Mouse (Mus musculus) hindbrain, embryonic 15.5 days (tissue): ENCODE measurements at regions not wholly inside any gene's neighbourhood (a gene's known extent, or its start where the extent isn't known, plus 50 kb on each side); places are given as distances from the start of the nearest gene placed in this dataset.
A peak's percentile ranks its signal among the peaks of the same experiment; 100 is the strongest.

Experiments used
- ATAC-seq: fragments of 200-750 bp; cut with Nextera tagmentation; 2 replicates; pipeline ENCODE4 v1.8.0; 2017; ENCODE audit warnings: low read depth, moderate number of reproducible peaks, moderate TSS enrichment; ENCODE audit not compliant: low FRiP score
- H3K27ac ChIP-seq: fragments of 300-500 bp; sonication (generic); replicated peaks from 2 replicates; pipeline ENCODE4 v1.5.1; 2015; ENCODE audit warnings: mild to moderate bottlenecking, inconsistent platforms
- H3K27me3 ChIP-seq: fragments of 300-500 bp; sonication (generic); 2 replicates; pipeline ENCODE4 v1.6.1; 2015; ENCODE audit warnings: control low read depth, inconsistent platforms
- H3K36me3 ChIP-seq: fragments of 300-500 bp; sonication (generic); 2 replicates; pipeline ENCODE4 v1.6.1; 2015; ENCODE audit warnings: control low read depth, inconsistent platforms
- H3K4me1 ChIP-seq: fragments of 300-500 bp; sonication (generic); replicated peaks from 2 replicates; pipeline ENCODE4 v1.6.1; 2015; ENCODE audit warnings: control low read depth, inconsistent platforms
- H3K4me2 ChIP-seq: fragments of 300-500 bp; sonication (generic); 2 replicates; pipeline ENCODE4 v1.6.1; 2015; ENCODE audit warnings: moderate library complexity, mild to moderate bottlenecking, inconsistent platforms
- H3K4me3 ChIP-seq: fragments of 300-500 bp; sonication (generic); 2 replicates; pipeline ENCODE4 v1.5.1; 2015; ENCODE audit warnings: mild to moderate bottlenecking, inconsistent platforms
- H3K9ac ChIP-seq: fragments of 300-500 bp; sonication (generic); 2 replicates; pipeline ENCODE4 v1.6.1; 2015; ENCODE audit warnings: inconsistent platforms
- H3K9me3 ChIP-seq: fragments of 300-500 bp; sonication (generic); 2 replicates; pipeline ENCODE4 v1.6.1; 2016; ENCODE audit warnings: control low read depth, inconsistent platforms
- WGBS: fragments of 180-500 bp; shearing (Covaris S2); methylation state at CpG from one replicate; pipeline ENCODE4 v1.1.7; 2015; 5-methylcytosine and 5-hydroxymethylcytosine counted together

DNA sequence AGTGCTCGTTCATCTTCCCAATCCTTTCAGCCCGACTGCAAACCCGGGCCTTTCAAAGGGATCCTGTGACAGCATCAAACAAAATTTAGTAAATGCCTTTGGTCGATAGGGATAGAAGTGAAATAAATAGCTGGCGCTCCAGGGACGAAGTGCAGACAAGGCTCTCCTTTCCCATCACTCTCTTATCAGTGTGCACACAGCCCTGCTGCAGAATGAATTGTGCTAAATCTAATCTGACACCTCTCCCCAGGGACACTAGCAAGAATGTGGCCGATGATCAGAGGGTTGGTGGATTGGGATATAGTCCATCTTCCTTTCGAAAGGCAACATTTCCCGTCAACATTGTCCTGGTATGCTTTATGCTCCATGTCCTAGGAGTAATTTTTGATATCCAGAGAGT lies 1372.9 kb upstream of the Tenm4 start:
- Histone ChIP-seq H3K4me1 (no peaks in the 10 kb centered on the region), H3K4me2 (no peak overlapping the region), H3K27me3 (no peaks in the 10 kb centered on the region), H3K9me3 (no peaks in the 10 kb centered on the region), H3K9ac (no peak overlapping the region), H3K36me3 (no peaks in the 10 kb centered on the region), H3K4me3 (no peak overlapping the region), H3K27ac (no peak overlapping the region)
- WGBS: 44% methylated on average over 9 of the region's 9 CpGs
- ATAC-seq: 0 out of 2 replicates have a peak, but pooled peaks have one; percentile 30

DNA sequence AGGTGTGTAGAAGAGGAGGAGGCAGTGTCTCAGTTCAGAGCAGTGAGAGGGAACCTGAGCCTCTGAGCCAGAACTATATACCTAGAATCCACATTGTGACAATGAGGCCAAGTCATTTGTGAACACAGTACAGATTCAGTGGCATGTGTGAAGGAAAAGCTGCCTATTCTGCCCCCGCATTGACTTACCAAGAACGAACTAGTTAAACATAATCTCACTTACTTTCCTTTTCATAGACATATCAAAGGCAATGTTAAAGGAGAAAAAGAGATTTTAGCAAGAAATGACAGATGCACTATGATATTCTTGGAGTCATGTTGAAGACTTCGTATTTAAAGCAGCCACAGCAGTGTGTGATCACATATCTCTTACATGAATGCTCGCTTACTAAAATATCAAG lies 1329.8 kb upstream of the Tenm4 start:
- no peak overlapping the region for H3K9ac ChIP-seq
- 92% methylated on average over 4 of the region's 4 CpGs for WGBS
- H3K4me2 ChIP-seq: no peak overlapping the region
- no peaks in the 10 kb centered on the region for H3K36me3 ChIP-seq
- no peaks in the 10 kb centered on the region for H3K9me3 ChIP-seq
- H3K27ac ChIP-seq: no peak overlapping the region
- no peak overlapping the region for H3K4me3 ChIP-seq
- no peaks in the 10 kb centered on the region for H3K27me3 ChIP-seq
- H3K4me1 ChIP-seq: no peaks in the 10 kb centered on the region
- ATAC-seq: no peak

DNA sequence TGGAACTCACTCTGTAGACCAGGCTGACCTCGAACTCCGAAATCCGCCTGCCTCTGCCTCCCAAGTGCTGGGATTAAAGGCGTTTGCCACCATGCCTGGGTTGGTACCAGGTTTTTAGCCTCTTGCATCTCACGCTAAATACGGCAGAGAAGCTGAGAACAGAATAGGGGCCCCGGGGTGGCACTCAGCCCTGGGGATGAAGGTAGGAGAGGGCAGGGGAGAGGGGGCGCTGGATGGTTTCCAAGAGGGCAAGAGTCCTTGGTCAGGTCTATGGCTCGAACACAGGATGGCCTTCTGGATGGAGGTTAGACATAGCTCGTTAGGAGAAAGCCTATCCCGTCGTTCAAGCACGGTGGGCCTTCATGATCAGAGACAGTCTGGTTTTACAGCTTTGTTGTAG lies 1319.7 kb upstream of the Tenm4 start:
- no peak overlapping the region for H3K9ac ChIP-seq
- H3K9me3 ChIP-seq: no peaks in the 10 kb centered on the region
- no peaks in the 10 kb centered on the region for H3K36me3 ChIP-seq
- no peak for ATAC-seq
- no peaks in the 10 kb centered on the region for H3K27me3 ChIP-seq
- H3K4me3 ChIP-seq: no peak overlapping the region
- no peak overlapping the region for H3K27ac ChIP-seq
- H3K4me2 ChIP-seq: no peak overlapping the region
- no peaks in the 10 kb centered on the region for H3K4me1 ChIP-seq
- WGBS: 95% methylated on average over 13 of the region's 13 CpGs

DNA sequence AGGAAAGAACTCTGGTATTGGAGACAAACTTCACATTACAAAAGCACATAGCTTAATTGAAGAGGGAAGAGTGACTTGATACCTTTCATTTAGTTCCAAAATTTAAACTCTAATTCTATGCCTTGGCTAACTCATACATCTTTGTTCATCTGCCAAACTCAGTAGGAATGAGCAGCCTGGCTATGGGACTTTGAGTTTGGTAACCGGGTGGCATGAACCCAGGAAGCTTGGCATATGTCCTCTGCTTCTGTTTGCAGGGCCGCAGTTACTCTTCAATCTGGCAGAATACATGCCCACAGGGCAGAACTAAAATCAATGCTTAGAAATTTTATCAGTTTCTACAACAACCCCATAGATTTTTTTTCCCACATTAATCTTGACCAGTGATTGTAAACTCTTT lies 1314.4 kb upstream of the Tenm4 start:
- no peak overlapping the region for H3K27ac ChIP-seq
- no peak overlapping the region for H3K9ac ChIP-seq
- H3K4me1 ChIP-seq: no peaks in the 10 kb centered on the region
- H3K36me3 ChIP-seq: no peaks in the 10 kb centered on the region
- H3K27me3 ChIP-seq: no peaks in the 10 kb centered on the region
- no peak for ATAC-seq
- H3K4me3 ChIP-seq: no peak overlapping the region
- no peak overlapping the region for H3K4me2 ChIP-seq
- no peaks in the 10 kb centered on the region for H3K9me3 ChIP-seq
- WGBS: 82% methylated on average over 2 of the region's 2 CpGs

DNA sequence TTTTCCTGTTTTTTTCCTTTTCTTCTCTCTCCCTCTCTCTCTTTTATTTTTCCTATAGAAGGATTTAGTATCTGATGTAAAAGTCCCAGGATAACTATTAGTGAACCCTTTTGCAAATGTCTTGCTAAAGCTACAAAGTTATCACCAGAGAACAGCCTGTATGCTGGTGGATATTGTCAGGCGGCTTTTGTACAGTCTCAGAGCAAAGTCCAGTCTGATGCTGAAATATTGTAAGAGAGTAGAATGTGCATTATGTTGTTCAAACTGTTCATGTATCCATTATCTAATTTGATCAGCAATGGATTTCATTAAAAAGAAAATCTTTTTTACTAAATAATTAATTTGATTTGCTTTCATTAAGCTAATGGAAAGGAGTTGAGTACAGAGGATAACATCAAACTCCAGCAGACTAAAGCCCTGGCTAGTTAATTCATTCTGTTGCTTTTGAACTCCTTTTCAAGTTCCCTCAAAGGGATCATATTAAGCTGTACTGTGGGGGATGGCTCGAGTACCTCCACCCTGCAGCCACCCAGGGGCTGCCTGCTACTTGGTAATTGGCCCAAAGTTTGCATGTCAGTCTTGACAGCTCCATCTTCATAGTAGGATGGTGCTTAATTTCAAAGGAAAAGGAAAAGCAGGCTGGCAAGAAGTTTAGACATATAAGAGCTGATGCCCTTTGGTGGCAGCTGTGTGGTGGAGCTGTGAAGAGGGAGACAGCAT lies 1280.2 kb upstream of the Tenm4 start:
- WGBS: 58% methylated on average over 2 of the region's 2 CpGs

DNA sequence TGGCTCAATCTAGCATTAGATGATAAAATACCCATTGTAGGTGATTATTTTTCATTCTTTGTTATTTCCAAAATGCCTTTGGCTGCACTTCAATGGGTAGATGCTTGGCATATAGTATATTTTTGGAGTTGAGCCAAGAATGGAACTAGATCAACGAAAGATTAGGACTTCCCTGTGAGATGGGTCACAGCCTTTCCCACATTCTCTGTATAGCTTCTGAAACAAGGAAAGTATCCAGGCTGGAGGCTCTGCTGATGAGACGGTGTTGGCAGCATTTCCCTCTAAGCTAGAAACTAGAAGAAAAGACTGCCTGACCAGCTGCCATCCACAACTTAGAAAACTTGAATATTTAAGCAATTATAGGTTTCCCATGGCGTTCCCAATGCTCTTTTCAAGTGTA lies 1273.0 kb upstream of the Tenm4 start:
- no peak for ATAC-seq
- Histone ChIP-seq H3K36me3 (no peaks in the 10 kb centered on the region), H3K4me3 (no peak overlapping the region), H3K27ac (no peak overlapping the region), H3K9ac (no peak overlapping the region), H3K27me3 (no peaks in the 10 kb centered on the region), H3K9me3 (no peaks in the 10 kb centered on the region), H3K4me2 (no peak overlapping the region), H3K4me1 (no peaks in the 10 kb centered on the region)
- WGBS: 48% methylated on average over 3 of the region's 3 CpGs

More for the DNA sequence above, 1280.2 kb upstream of the Tenm4 start:
- no peak overlapping the region for H3K4me2 ChIP-seq
- no peak overlapping the region for H3K4me3 ChIP-seq
- no peaks in the 10 kb centered on the region for H3K9me3 ChIP-seq
- 0 out of 2 replicates have a peak, but pooled peaks have one; percentile 19 for ATAC-seq
- H3K4me1 ChIP-seq: no peaks in the 10 kb centered on the region
- H3K27ac ChIP-seq: no peak overlapping the region
- H3K9ac ChIP-seq: no peak overlapping the region
- H3K36me3 ChIP-seq: no peaks in the 10 kb centered on the region
- no peaks in the 10 kb centered on the region for H3K27me3 ChIP-seq

DNA sequence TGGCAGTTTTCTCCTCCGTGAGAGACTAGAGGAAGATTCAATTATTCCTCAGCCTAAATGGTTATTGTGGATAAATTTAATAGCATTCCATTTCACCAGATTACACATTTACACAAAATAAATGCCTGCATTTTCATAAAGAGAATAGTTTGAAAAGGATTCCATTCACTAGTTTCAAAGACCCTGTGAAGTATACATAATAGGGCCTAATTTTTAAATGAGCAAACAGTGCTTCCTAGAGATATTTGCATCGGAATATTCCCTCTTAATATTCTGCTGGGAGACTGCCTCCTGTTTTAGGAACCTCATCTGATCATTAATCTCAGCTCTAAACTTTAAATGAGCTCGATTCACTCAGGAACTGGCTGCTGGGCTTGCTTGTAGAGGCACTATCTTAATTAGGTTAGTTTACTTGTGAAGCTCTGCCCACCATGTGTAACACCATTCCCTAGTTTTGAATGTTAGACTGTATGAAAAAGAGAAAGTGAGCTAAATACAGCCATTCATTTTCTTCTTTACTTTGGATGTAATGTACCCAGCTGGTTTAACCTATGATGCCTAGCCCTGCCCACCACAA lies 1244.4 kb upstream of the Tenm4 start:
- Histone ChIP-seq H3K27me3 (no peaks in the 10 kb centered on the region), H3K4me1 (no peaks in the 10 kb centered on the region), H3K4me3 (no peak overlapping the region), H3K4me2 (no peak overlapping the region), H3K36me3 (no peaks in the 10 kb centered on the region), H3K27ac (no peak overlapping the region), H3K9ac (no peak overlapping the region), H3K9me3 (no peaks in the 10 kb centered on the region)
- 54% methylated on average over 3 of the region's 3 CpGs for WGBS
- no peak for ATAC-seq

DNA sequence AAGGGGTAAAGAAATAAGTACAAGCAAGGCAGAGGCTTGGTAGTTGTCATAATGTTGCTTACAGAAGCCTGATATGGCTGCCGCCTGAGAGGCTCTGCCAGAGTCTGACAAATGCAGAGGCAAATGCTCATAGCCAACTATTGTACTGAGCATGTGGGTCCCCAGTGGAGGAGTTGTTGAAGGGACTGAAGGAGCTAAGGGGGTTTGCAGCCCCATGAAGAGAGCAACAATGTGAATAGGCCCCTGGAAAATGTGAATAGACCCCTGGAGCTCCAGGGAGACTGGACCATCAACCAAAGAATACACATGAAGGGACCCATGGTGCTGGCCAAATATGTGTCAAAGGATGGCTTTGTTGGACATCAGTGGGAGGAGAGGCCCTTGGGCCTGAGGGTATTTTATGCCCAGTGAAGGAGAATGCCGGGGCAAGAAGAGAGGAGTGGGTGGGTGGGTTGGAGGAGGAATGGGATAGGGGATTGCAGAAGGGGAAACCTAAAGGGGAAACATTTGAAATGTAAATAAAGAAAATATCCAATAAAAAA lies 1207.2 kb upstream of the Tenm4 start:
- 31% methylated on average over 2 of the region's 2 CpGs for WGBS
- no peak overlapping the region for H3K27ac ChIP-seq
- peak; percentile 66; the same call in 1 of the 2 replicates for ATAC-seq
- no peak overlapping the region for H3K4me3 ChIP-seq
- H3K36me3 ChIP-seq: no peaks in the 10 kb centered on the region
- no peak overlapping the region for H3K9ac ChIP-seq
- H3K4me1 ChIP-seq: no peaks in the 10 kb centered on the region
- no peak overlapping the region for H3K4me2 ChIP-seq
- no peaks in the 10 kb centered on the region for H3K9me3 ChIP-seq
- H3K27me3 ChIP-seq: no peaks in the 10 kb centered on the region

DNA sequence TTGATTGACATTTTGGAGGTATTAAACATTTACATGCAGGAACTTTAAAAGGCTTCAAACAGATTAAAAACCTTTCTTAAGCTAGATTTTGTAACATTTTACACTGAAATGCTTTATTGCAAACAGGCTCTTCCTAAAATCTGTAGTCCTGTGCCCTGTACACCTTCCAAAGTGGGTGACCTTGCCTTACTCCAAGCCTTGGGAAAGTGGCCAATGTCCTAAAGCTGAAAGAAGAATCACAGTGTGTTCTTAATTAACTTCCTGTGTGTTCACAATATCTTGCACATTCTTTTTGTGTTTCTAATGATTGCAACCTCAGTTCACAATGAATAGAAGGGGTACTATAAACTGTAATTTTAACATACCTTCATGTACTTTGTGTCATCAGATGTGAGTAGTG lies 1203.4 kb upstream of the Tenm4 start:
- Histone ChIP-seq H3K9ac (no peak overlapping the region), H3K9me3 (no peaks in the 10 kb centered on the region), H3K27me3 (no peaks in the 10 kb centered on the region), H3K36me3 (no peaks in the 10 kb centered on the region), H3K4me1 (no peaks in the 10 kb centered on the region), H3K27ac (no peak overlapping the region), H3K4me3 (no peak overlapping the region), H3K4me2 (no peak overlapping the region)
- no peak for ATAC-seq

DNA sequence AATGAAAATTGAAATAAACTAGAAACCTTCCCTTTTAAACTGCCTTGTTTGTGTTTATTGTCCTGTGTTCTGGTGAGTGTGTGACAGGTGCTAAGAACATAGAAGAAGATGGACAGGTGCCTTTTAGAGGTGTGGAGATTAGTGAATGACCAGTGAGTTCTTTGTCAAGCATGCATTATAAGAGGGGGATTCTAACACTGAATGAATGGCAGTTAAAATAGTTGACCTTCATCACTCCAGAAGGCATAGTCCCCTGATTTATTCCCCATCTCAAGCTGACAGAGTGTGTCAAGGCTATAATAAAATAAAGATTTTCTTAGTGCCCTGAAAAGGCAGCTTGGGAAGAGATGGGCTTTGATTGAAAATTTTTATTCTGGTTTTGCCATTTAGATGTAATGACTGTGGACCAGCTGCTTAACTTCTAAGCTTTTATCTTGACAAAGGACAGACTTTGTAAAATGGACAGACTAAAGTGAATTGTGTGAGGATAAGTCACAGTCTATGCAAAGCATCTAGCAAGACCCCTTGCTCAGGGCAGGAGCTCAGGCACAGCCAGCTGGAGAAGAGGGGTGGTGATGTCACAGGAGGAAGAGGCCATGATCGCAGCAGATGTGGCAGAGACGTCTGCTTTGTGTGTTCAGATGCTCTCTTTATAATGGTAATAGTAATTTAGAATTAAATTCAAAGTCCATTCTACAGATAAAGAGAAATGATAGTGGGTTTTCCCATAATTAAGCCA lies 1195.8 kb upstream of the Tenm4 start:
- no peak overlapping the region for H3K4me2 ChIP-seq
- 45% methylated on average over 2 of the region's 2 CpGs for WGBS
- no peak overlapping the region for H3K4me3 ChIP-seq
- no peaks in the 10 kb centered on the region for H3K27me3 ChIP-seq
- no peak for ATAC-seq
- H3K36me3 ChIP-seq: no peaks in the 10 kb centered on the region
- no peak overlapping the region for H3K27ac ChIP-seq
- H3K9ac ChIP-seq: no peak overlapping the region
- H3K4me1 ChIP-seq: no peaks in the 10 kb centered on the region
- no peaks in the 10 kb centered on the region for H3K9me3 ChIP-seq

DNA sequence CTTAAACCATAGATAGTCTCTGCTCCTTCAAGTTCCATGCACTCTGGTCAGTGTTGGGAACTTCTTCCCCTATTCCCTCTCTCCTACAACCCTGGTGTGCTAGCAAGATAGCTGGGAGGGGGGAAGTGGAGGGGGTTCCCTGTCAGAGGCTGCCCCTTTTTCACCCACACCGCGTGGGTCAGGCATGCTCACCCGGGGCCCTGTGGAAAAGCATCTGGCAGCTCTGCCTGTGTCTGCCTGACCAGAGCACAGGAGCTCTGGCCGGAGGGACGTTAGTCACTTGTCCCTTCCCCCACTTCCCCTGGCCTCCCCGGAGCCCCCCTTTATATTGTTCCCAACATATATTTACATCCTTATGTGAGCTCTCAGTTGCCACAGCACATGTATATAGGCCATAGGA lies 1174.8 kb upstream of the Tenm4 start:
- no peak for ATAC-seq
- H3K36me3 ChIP-seq: no peaks in the 10 kb centered on the region
- H3K27me3 ChIP-seq: no peaks in the 10 kb centered on the region
- H3K4me1 ChIP-seq: no peaks in the 10 kb centered on the region
- H3K9ac ChIP-seq: no peak overlapping the region
- H3K4me2 ChIP-seq: no peak overlapping the region
- no peak overlapping the region for H3K27ac ChIP-seq
- WGBS: 76% methylated on average over 6 of the region's 6 CpGs
- H3K9me3 ChIP-seq: no peaks in the 10 kb centered on the region
- no peak overlapping the region for H3K4me3 ChIP-seq

DNA sequence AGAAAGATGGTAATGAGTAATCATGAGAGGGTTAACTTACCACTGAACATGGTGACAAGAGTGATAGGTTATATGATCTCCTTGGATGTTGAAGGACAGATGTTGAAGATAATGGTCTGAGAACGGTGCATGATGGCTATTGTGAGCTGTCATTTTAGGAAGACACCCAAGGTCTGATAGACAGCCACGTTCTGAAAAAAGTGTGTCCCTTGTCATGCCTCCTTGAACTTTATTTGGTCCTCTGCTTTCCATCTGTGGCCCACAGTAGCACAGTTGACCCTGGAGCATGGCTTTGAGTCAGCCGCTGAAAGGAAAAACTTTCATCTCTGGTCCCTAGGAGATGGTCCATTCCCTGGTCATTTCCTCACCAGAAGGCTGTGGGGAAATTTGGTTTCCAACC lies 1166.9 kb upstream of the Tenm4 start:
- no peak overlapping the region for H3K27ac ChIP-seq
- H3K27me3 ChIP-seq: no peaks in the 10 kb centered on the region
- no peak for ATAC-seq
- no peak overlapping the region for H3K4me3 ChIP-seq
- no peak overlapping the region for H3K9ac ChIP-seq
- 81% methylated on average over 3 of the region's 3 CpGs for WGBS
- no peaks in the 10 kb centered on the region for H3K36me3 ChIP-seq
- no peaks in the 10 kb centered on the region for H3K9me3 ChIP-seq
- H3K4me2 ChIP-seq: no peak overlapping the region
- no peaks in the 10 kb centered on the region for H3K4me1 ChIP-seq
